Mouse (Mus musculus): ENCODE measurements at regions not wholly inside any gene's neighbourhood (a gene's known extent, or its start where the extent isn't known, plus 50 kb on each side); places are given as distances from the start of the nearest gene placed in this dataset.

DNA sequence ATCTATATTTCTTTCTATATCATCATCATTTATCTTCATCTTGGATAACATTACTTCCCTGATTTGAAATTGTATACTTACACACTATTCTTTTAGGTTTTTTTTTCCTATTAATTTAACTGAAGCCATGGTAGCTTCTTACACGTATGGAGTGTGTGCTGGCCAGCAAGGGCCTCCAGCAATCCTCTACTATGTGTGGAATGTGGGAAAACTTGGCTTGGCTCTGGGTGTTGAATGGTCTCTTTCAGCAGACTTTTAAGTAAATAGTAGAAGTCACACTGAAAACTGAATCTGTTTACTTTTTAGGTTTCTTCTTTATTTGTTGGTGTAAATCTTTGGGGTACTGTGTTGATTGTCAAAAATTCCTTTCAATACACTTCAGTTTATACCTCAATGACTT is 118.1 kb upstream of the 4933412E24Rik start:
- TF ChIP-seq CTCF (IDR thresholded peaks at IDR 0.05; ENCODE audit: low read depth) (no peak), EP300 (optimal IDR thresholded peaks at IDR 0.05) (no peak)
